Mouse (Mus musculus): ENCODE results near the gene Kif20b. TPM values are rescaled to one million over a fixed set of nuclear protein-coding genes. Genes with fewer than 3 reads are reported as not detected.
A peak's percentile ranks its signal among the peaks of the same experiment; 100 is the strongest.

The Kif20b gene
- polyA plus RNA-seq (2012; rRNA removed) = 0.06 and 0.34 TPM in 2 replicates

- Histone ChIP-seq H3K4me1 (ENCODE audit: control insufficient read depth, insufficient read depth, low read length) (no peaks in the 10 kb centered on the region), H3K4me3 (replicated peaks; ENCODE audit: extremely low read depth, low read depth, low read length) (peak within 1 kb of the TSS; percentile 98)
- peak; percentile 86 for DNase-seq
- under 1% methylated on average over 57 of the region's 57 CpGs for WGBS
- TF ChIP-seq POLR2A (IDR thresholded peaks at IDR 0.05; ENCODE audit: borderline replicate concordance, extremely low read depth, low read depth, low read length) (peak; percentile 58; the same call in 1 of the 2 replicates), CTCF (IDR thresholded peaks at IDR 0.05; ENCODE audit: insufficient read depth, low read length) (no peak)
These were observed at the start of gene Kif20b for GRCm38 (mm10) chr19:34921652-34922602. Kif20b (plus strand) TSS chr19:34922361.

- H3K4me3 ChIP-seq (replicated peaks; ENCODE audit: extremely low read depth, low read depth, low read length) = no peak overlapping the region
- TF ChIP-seq POLR2A (IDR thresholded peaks at IDR 0.05; ENCODE audit: borderline replicate concordance, extremely low read depth, low read depth, low read length) (no peak), CTCF (IDR thresholded peaks at IDR 0.05; ENCODE audit: insufficient read depth, low read length) (no peak)
- 63% methylated on average over 7 of the region's 7 CpGs for WGBS
- H3K4me1 ChIP-seq (ENCODE audit: control insufficient read depth, insufficient read depth, low read length) = no peaks in the 10 kb centered on the region; the same call in 1 of the 2 replicates
- DNase-seq = no peak
These were observed 45.5 kb upstream of the Kif20b start for GRCm38 (mm10) chr19:34876676-34877075.

- peak; percentile 88 for DNase-seq
- peak; percentile 37; the same call in 1 of the 2 replicates for TF ChIP-seq POLR2A (IDR thresholded peaks at IDR 0.05; ENCODE audit: borderline replicate concordance, extremely low read depth, low read depth, low read length)
- no peak for TF ChIP-seq CTCF (IDR thresholded peaks at IDR 0.05; ENCODE audit: insufficient read depth, low read length)
- H3K4me1 ChIP-seq (ENCODE audit: control insufficient read depth, insufficient read depth, low read length) = no peaks in the 10 kb centered on the region; the same call in 1 of the 2 replicates
- H3K4me3 ChIP-seq (replicated peaks; ENCODE audit: extremely low read depth, low read depth, low read length) = peak overlapping the region; percentile 81
- WGBS = under 1% methylated on average over 45 of the region's 45 CpGs
These were observed 44.1 kb upstream of the Kif20b start for GRCm38 (mm10) chr19:34877898-34878602.

GRCm38 (mm10) chr19:34878603-34879541 lies 43.3 kb upstream of the Kif20b start, which contains the start of gene Pank1:
Pank1 (minus strand) TSS chr19:34879455.
- TF ChIP-seq POLR2A (IDR thresholded peaks at IDR 0.05; ENCODE audit: borderline replicate concordance, extremely low read depth, low read depth, low read length) (peak; percentile 16; the same call in 1 of the 2 replicates), CTCF (IDR thresholded peaks at IDR 0.05; ENCODE audit: insufficient read depth, low read length) (no peak)
- WGBS = under 1% methylated on average over 86 of the region's 96 CpGs
- H3K4me1 ChIP-seq (ENCODE audit: control insufficient read depth, insufficient read depth, low read length) = no peaks in the 10 kb centered on the region; the same call in 1 of the 2 replicates
- peak within 1 kb of the TSS; percentile 81 for H3K4me3 ChIP-seq (replicated peaks; ENCODE audit: extremely low read depth, low read depth, low read length)
- peak; percentile 72 for DNase-seq

- WGBS = 21% methylated on average over 6 of the region's 6 CpGs
- DNase-seq = no peak
- TF ChIP-seq CTCF (IDR thresholded peaks at IDR 0.05; ENCODE audit: insufficient read depth, low read length) = no peak
- TF ChIP-seq POLR2A (IDR thresholded peaks at IDR 0.05; ENCODE audit: borderline replicate concordance, extremely low read depth, low read depth, low read length) = no peak
- H3K4me3 ChIP-seq (replicated peaks; ENCODE audit: extremely low read depth, low read depth, low read length) = peak overlapping the region; percentile 81
- H3K4me1 ChIP-seq (ENCODE audit: control insufficient read depth, insufficient read depth, low read length) = no peaks in the 10 kb centered on the region; the same call in 1 of the 2 replicates
These were observed 42.5 kb upstream of the Kif20b start for GRCm38 (mm10) chr19:34879624-34880023.

- Histone ChIP-seq H3K4me3 (replicated peaks; ENCODE audit: extremely low read depth, low read depth, low read length) (no peak overlapping the region), H3K4me1 (ENCODE audit: control insufficient read depth, insufficient read depth, low read length) (no peaks in the 10 kb centered on the region; the same call in 1 of the 2 replicates)
- no peak for DNase-seq
- WGBS = 59% methylated on average over 5 of the region's 5 CpGs
- TF ChIP-seq CTCF (IDR thresholded peaks at IDR 0.05; ENCODE audit: insufficient read depth, low read length) (no peak), POLR2A (IDR thresholded peaks at IDR 0.05; ENCODE audit: borderline replicate concordance, extremely low read depth, low read depth, low read length) (no peak)
These were observed 41.0 kb upstream of the Kif20b start for GRCm38 (mm10) chr19:34881160-34881559.

- H3K4me1 ChIP-seq (ENCODE audit: control insufficient read depth, insufficient read depth, low read length) = no peaks in the 10 kb centered on the region; the same call in 1 of the 2 replicates
- WGBS = 75% methylated on average over 2 of the region's 2 CpGs
- TF ChIP-seq POLR2A (IDR thresholded peaks at IDR 0.05; ENCODE audit: borderline replicate concordance, extremely low read depth, low read depth, low read length) (no peak), CTCF (IDR thresholded peaks at IDR 0.05; ENCODE audit: insufficient read depth, low read length) (no peak)
- no peak for DNase-seq
- H3K4me3 ChIP-seq (replicated peaks; ENCODE audit: extremely low read depth, low read depth, low read length) = no peak overlapping the region
These were observed 39.7 kb upstream of the Kif20b start for GRCm38 (mm10) chr19:34882443-34882842.

- TF ChIP-seq CTCF (IDR thresholded peaks at IDR 0.05; ENCODE audit: insufficient read depth, low read length) (no peak), POLR2A (IDR thresholded peaks at IDR 0.05; ENCODE audit: borderline replicate concordance, extremely low read depth, low read depth, low read length) (no peak)
- DNase-seq = no peak
- 83% methylated on average over 3 of the region's 3 CpGs for WGBS
- Histone ChIP-seq H3K4me3 (replicated peaks; ENCODE audit: extremely low read depth, low read depth, low read length) (no peak overlapping the region), H3K4me1 (ENCODE audit: control insufficient read depth, insufficient read depth, low read length) (no peaks in the 10 kb centered on the region; the same call in 1 of the 2 replicates)
These were observed 38.5 kb upstream of the Kif20b start for GRCm38 (mm10) chr19:34883526-34884224.
